Mouse (Mus musculus) splenic B cell, adult 2 months (primary cell): Measurements from ENCODE around the gene Morc3.

ENCODE experiments used
- DNase-seq: peaks from one replicate; pipeline ENCODE4 v3.0.0-alpha.2; 2011; ENCODE audit warnings: low read depth, low spot score
- H3K27me3 ChIP-seq: 2 replicates; pipeline ENCODE4 v1.6.1; 2012; ENCODE audit warnings: mild to moderate bottlenecking, low read length, moderate library complexity, mixed read lengths; ENCODE audit not compliant: control insufficient read depth, poor library complexity, insufficient read depth, severe bottlenecking
- H3K36me3 ChIP-seq: 2 replicates; pipeline ENCODE4 v1.6.1; 2012; ENCODE audit warnings: mild to moderate bottlenecking, low read length, moderate library complexity, mixed read lengths; ENCODE audit not compliant: control insufficient read depth, poor library complexity, insufficient read depth, severe bottlenecking

Morc3 gene

DNA sequence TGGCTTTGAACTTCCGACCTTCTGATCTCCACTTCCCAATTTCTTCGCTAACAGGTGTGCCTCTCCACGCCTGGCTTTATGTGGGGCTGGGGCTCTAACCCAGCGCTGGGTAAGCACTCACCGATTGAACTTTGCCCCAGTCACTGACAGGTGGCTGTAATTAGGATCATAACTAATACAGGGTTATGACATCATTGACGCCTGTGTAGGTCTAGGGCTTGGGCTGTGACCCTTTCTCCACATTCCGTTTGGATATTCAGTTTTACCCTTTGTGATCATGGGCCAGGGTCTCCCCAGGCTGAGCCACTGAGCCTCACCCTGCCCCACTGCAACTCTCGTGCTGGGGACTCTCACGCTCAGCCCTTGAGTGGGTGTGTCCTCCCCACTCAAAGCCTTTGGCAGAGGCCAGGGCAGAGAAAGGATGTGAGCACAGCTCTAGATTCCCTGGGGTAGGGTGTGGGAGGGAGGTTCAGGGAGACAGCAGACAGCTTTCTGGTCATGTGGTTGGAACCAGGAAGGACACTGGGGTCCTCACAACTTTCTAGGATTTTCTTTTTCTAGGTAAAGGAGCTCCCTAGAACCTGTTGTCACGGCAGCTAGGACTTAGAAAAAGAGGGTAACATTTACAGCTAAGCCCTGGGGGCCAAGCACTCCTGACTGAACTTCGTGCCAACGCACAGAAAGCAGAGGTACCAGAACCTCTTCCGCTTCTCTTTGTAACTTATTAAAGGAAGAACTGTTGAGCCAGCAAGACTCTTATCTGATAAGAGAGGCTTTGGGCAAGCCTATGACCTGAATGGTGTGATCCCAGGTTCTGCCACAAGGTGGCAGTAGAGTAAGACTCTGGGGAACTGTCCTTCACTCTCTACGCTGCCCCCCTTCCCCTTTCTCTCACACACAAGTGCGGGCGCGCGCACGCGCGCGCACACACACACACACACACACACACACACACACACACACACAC is 86.1 kb downstream of the Morc3 start:
- peak; percentile 92 for DNase-seq
- H3K36me3 ChIP-seq: no peaks in the 10 kb centered on the region
- no peaks in the 10 kb centered on the region for H3K27me3 ChIP-seq

DNA sequence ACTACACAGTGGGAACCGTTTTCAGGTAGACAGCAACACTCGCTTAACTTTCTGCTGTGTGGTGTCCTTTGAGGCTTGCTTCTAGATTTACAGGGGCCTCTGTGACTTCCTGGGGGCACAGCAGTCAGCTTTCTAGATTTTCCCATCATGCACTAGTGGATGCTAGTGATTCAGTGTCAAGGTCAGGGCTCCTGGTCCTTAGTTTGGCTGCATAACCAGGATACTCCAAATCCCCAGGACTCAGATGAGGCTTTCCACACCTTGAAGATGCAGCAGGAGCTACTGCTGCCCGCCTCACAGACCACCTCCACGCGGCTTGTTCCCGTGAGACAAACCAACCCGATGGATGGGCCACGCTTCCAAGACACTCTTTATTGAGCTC is 86.7 kb downstream of the Morc3 start:
- H3K36me3 ChIP-seq: no peaks in the 10 kb centered on the region
- H3K27me3 ChIP-seq: no peaks in the 10 kb centered on the region
- no peak for DNase-seq

- Histone ChIP-seq H3K27me3 (no peaks in the 10 kb centered on the region), H3K36me3 (no peaks in the 10 kb centered on the region)
- DNase-seq: no peak
Measured at GRCm38 (mm10) chr16:93919189-93919588, 87.3 kb downstream of the Morc3 start.

DNA sequence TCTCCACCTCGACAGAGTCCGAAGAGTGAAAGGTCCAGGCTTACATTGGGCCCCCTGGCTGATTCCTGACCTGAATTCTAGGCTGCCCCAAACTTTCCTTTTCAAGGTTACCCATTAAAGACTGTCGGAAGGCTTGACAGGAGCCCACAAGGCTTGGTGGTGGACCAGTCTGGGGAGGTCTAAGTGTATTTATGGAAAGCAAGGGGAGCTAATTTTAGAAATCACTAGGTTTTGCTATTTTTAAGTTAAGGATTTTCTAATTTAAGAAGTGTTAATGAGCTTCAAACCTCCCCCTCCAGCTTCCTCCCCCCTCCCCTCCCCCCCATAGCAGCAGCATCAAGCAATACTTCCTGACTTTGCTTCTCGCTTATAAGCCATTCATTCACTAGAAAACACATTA is 88.8 kb downstream of the Morc3 start:
- no peak for DNase-seq
- Histone ChIP-seq H3K36me3 (no peaks in the 10 kb centered on the region), H3K27me3 (no peaks in the 10 kb centered on the region)

- Histone ChIP-seq H3K36me3 (no peaks in the 10 kb centered on the region), H3K27me3 (no peaks in the 10 kb centered on the region)
- DNase-seq: no peak
Measured at GRCm38 (mm10) chr16:93922835-93923389, 91.0 kb downstream of the Morc3 start.

DNA sequence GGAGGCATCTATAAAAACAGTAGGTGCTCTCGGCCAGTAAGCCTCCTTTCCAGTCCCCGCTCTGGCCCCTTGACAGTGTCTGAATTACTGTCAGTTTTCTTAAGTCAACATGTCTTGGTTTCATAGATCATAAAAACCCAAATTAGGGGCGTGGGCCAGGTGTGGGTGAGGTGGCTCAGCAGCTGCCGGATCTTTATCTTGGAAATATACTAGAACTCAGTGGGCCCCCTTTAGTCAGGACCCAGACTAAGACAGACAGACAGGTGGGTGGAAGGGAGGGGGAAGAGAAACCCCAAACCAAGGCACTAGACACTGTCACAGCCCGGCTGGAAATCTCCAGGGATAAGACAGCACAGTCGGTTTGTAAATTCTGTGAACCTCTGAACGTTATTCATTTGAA is 91.9 kb downstream of the Morc3 start:
- Histone ChIP-seq H3K27me3 (no peaks in the 10 kb centered on the region), H3K36me3 (no peaks in the 10 kb centered on the region)
- DNase-seq: no peak
